Mouse (Mus musculus): ENCODE data around the gene Evx2. TPM values are rescaled to one million over a fixed set of nuclear protein-coding genes. Genes with fewer than 3 reads are reported as not detected.

The Evx2 gene
- polyA plus RNA-seq, 1 experiment from 2014 or later = not detected

DNA sequence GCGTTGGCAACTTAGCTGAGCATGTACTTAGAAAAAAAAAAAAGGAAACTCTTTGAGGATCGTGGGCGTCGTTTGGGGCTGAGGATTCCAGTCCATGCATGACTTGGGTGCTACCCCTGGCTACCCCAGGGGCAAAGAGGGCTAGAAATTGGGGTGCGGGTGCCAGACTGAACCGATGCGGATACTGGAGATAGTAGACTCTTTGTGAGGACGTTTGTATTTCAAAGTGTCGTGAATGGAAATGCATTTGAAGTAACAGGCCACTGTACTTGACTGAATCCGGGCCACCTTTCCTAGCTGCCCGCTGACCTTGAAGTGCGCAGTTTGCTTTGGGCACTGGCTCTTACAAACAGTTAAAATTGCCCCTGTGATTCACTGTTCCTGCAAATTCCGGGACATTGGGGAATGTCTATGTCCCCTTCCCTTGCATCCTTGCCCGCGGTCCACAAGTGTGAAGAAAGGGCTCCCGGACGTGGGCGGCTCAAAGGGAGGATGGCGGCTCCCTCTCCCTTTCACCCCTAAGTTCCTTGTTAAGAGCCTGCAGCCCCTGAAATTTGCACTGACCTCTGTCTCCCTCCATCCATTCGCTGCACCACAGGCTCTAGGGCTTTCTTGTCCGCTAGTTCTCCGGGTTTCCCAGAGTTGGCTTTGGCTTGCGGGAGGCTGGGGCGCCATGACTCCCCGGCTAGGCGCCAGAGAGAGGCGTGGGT, 27.8 kb upstream of the Evx2 start:
- peaks cover 81% of the 10 kb centered on the region for H3K27me3 ChIP-seq (replicated peaks)
- under 1% methylated on average over 27 of the region's 27 CpGs for WGBS
- no peaks in the 10 kb centered on the region for H3K9me3 ChIP-seq (replicated peaks)
- no peak overlapping the region for H3K9ac ChIP-seq
- no peak overlapping the region for H3K4me3 ChIP-seq
- no peak overlapping the region for H3K27ac ChIP-seq (ENCODE audit: poor library complexity, severe bottlenecking)
- H3K4me2 ChIP-seq = no peak overlapping the region
- peaks cover 13% of the 10 kb centered on the region for H3K4me1 ChIP-seq (replicated peaks)
- no peaks in the 10 kb centered on the region for H3K36me3 ChIP-seq
- ATAC-seq (ENCODE audit: insufficient number of reproducible peaks, low FRiP score) = no peak

DNA sequence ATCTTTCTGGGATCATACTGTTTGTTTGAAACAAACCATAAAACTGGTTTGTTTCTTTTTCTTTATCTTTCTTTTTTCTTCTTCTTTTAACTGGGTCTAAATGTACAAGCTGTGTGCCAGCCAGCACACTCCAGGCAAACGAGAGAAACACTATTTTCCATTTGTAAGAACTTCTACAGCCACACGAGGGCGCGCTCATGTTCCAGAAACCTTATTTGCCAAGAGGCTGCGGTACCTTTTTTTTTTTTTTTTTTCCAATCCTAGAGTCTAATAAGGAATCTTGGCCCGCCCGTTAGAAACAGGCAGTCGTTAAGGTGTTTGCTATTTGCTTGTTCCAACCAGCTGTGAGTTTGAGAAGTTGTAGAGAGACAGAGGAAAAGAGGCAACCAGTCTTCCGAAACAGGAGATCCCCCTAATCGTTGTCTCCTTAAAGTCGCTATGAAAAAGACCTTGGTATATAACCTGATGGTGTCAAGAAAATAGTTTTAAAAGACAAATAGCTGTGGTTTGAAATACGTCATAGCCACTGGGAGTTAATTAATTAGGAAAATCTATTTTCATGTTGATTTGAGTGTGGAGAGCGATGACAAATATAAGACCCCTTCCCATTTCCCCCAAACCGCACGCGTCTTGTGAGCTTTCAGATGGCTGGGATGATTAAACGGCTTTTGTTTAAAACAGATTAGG, 27.1 kb upstream of the Evx2 start:
- Histone ChIP-seq H3K36me3 (no peaks in the 10 kb centered on the region), H3K27ac (ENCODE audit: poor library complexity, severe bottlenecking) (no peak overlapping the region), H3K9me3 (replicated peaks) (no peaks in the 10 kb centered on the region), H3K4me2 (no peak overlapping the region), H3K4me3 (no peak overlapping the region), H3K9ac (no peak overlapping the region), H3K4me1 (replicated peaks) (peaks cover 18% of the 10 kb centered on the region), H3K27me3 (replicated peaks) (peaks cover 81% of the 10 kb centered on the region)
- 5% methylated on average over 17 of the region's 17 CpGs for WGBS
- ATAC-seq (ENCODE audit: insufficient number of reproducible peaks, low FRiP score) = no peak

DNA sequence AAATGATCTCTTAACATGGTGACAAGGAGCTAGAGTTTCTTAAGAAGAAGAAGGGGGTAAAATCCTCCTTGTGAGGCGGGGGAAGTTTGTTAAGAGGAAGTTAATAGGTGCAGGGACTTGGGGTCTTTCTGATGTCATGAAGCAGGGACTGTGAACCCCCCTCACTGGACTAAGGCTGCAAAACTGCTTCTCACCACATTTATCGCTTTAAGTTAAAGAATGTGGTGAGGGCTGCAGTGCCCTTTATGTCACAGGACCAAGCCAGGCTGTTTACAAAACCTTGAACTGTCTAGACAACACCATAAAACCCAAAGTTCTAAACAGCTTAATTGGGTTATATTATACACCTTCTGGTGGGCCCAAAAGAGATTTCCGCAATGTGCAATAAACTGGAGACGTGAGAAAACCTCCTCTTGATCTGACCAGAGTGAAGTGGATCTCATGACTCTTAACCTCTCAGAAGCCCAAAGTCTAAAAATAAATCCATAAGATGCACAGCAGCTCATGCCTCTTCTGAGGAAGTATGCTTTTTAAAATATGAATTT, 25.8 kb upstream of the Evx2 start:
- Histone ChIP-seq H3K9me3 (replicated peaks) (no peaks in the 10 kb centered on the region), H3K27me3 (replicated peaks) (peaks cover 87% of the 10 kb centered on the region), H3K4me2 (no peak overlapping the region), H3K36me3 (no peaks in the 10 kb centered on the region), H3K4me1 (replicated peaks) (peaks cover 16% of the 10 kb centered on the region), H3K9ac (no peak overlapping the region), H3K4me3 (no peak overlapping the region), H3K27ac (ENCODE audit: poor library complexity, severe bottlenecking) (no peak overlapping the region)
- WGBS = 11% methylated on average over 4 of the region's 4 CpGs
- ATAC-seq (ENCODE audit: insufficient number of reproducible peaks, low FRiP score) = no peak

DNA sequence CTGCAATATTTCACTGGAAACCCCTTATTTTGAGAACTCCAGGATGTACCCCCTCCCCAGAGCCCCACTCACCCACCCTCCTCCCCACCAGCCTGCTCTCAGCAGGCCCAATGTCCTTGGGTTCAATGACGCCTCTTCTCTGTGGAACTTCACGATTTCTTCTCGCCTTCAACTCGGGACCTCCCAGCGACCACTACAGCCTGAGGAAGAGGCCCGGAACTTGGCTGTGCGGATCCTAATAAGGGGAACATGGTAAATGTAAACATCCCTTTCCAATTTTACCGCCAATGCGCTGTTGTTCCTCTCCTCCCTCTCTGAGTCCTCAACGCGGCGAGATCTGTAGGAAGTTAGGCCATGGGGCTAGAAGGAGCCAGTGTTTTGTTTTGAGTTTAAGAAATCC, 24.7 kb upstream of the Evx2 start:
- Histone ChIP-seq H3K36me3 (no peaks in the 10 kb centered on the region), H3K27me3 (replicated peaks) (peaks cover 87% of the 10 kb centered on the region), H3K4me3 (no peak overlapping the region), H3K4me1 (replicated peaks) (peaks cover 22% of the 10 kb centered on the region), H3K27ac (ENCODE audit: poor library complexity, severe bottlenecking) (no peak overlapping the region), H3K9me3 (replicated peaks) (no peaks in the 10 kb centered on the region), H3K4me2 (no peak overlapping the region), H3K9ac (no peak overlapping the region)
- ATAC-seq (ENCODE audit: insufficient number of reproducible peaks, low FRiP score) = no peak
- 1% methylated on average over 12 of the region's 12 CpGs for WGBS

DNA sequence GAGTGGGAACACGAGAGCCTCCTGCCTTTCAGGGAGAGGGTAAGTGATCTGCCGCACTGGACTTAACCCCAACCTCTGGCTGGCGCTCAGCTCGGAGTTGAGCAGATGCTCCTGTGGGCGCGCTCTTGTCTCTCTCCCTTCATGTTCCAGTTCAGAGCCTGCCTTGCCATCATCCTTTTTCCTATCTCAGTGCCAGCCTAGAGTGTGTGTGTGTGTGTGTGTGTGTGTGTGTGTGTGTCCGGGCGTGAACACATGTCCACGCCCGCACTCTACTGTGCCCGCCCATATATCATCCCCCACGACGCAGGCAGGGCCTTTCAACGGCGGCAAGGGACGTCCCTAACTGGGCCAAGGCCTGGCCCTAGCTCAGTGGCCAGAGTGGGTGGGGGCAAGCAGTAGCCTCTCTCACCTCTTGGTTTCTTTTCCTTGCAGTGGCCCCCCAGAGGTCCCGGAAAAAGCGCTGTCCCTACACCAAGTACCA, 24.2 kb upstream of the Evx2 start:
- WGBS = 0% methylated on average over 17 of the region's 18 CpGs
- no peaks in the 10 kb centered on the region for H3K9me3 ChIP-seq (replicated peaks)
- no peak overlapping the region for H3K4me2 ChIP-seq
- no peaks in the 10 kb centered on the region for H3K36me3 ChIP-seq
- no peak overlapping the region for H3K9ac ChIP-seq
- no peak overlapping the region for H3K4me3 ChIP-seq
- H3K27me3 ChIP-seq (replicated peaks) = peaks cover 89% of the 10 kb centered on the region
- no peak for ATAC-seq (ENCODE audit: insufficient number of reproducible peaks, low FRiP score)
- no peak overlapping the region for H3K27ac ChIP-seq (ENCODE audit: poor library complexity, severe bottlenecking)
- H3K4me1 ChIP-seq (replicated peaks) = peaks cover 22% of the 10 kb centered on the region

DNA sequence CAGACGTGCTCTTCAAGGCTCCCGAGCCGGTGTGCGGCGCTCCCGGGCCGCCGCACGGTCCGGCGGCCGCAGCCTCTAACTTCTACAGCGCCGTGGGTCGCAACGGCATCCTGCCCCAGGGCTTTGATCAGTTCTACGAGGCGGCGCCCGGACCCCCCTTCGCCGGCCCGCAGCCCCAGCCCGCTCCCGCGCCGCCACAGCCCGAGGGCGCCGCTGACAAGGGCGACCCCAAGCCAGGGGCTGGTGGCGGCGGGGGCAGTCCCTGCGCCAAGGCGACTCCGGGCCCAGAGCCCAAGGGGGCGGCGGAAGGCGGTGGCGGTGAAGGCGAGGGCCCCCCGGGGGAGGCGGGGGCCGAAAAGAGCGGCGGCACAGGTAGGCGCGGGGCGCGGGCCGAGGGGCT, 23.4 kb upstream of the Evx2 start:
- Histone ChIP-seq H3K9ac (0 out of 2 replicates have a peak overlapping the region, but pooled peaks have one; percentile 3), H3K27me3 (replicated peaks) (peaks cover 91% of the 10 kb centered on the region)
- under 1% methylated on average over 47 of the region's 51 CpGs for WGBS

DNA sequence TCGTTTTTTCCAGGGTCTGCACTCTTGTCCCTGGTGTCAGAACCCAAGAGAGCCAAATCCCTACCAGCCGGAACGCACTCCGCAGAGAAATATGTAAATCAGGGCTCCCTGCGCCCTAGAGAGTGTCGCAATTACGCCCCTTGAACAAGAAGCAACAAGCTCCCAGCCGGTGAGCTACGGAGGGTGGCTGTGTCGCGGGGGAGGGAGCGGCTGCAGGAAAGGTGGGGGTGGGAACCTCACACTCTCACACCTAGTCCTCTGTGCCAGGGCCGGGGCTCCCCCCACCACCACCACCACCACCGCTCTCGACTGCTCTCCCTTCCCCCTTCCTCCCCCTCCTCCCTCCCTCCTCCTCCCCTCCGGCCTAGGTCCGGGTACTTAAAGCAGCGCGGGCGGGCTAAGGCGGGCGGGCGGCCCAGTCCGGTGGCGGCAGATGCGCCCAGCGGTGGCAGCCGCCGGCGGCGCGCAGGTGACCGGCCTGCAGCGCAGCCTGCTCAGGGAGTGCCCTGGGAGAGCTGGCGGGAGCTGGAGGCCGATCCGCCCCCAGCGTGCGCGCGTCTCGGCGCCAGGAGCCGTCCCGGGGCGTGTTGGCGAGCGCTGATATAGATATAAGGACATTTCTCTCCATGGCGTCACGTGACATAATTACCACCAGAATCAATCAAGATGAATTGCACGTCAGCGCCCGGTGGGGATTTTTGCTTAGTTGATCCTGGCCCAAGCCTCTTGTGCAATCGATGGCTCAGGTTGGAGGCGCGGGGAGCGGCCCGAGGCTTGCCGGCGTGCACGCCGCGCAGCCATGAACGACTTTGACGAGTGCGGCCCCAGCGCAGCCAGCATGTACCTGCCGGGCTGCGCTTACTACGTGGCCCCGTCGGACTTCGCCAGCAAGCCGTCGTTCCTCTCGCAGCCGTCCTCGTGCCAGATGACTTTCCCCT, 22.5 kb upstream of the Evx2 start:
- H3K9ac ChIP-seq = no peak overlapping the region
- no peaks in the 10 kb centered on the region for H3K9me3 ChIP-seq (replicated peaks)
- no peaks in the 10 kb centered on the region for H3K36me3 ChIP-seq
- H3K4me2 ChIP-seq = peak overlapping the region; percentile 61
- no peak overlapping the region for H3K27ac ChIP-seq (ENCODE audit: poor library complexity, severe bottlenecking)
- H3K4me1 ChIP-seq (replicated peaks) = peaks cover 22% of the 10 kb centered on the region
- peak; percentile 18; the same call in 1 of the 2 replicates for ATAC-seq (ENCODE audit: insufficient number of reproducible peaks, low FRiP score)
- peak overlapping the region; percentile 40 for H3K4me3 ChIP-seq
- WGBS = under 1% methylated on average over 77 of the region's 78 CpGs
- peaks cover 88% of the 10 kb centered on the region for H3K27me3 ChIP-seq (replicated peaks)

More for the DNA sequence above, 23.4 kb upstream of the Evx2 start:
- H3K36me3 ChIP-seq = no peaks in the 10 kb centered on the region
- H3K4me3 ChIP-seq = peak overlapping the region; percentile 40
- no peaks in the 10 kb centered on the region for H3K9me3 ChIP-seq (replicated peaks)
- no peak for ATAC-seq (ENCODE audit: insufficient number of reproducible peaks, low FRiP score)
- no peak overlapping the region for H3K27ac ChIP-seq (ENCODE audit: poor library complexity, severe bottlenecking)
- H3K4me1 ChIP-seq (replicated peaks) = peaks cover 22% of the 10 kb centered on the region
- peak overlapping the region; percentile 61 for H3K4me2 ChIP-seq

DNA sequence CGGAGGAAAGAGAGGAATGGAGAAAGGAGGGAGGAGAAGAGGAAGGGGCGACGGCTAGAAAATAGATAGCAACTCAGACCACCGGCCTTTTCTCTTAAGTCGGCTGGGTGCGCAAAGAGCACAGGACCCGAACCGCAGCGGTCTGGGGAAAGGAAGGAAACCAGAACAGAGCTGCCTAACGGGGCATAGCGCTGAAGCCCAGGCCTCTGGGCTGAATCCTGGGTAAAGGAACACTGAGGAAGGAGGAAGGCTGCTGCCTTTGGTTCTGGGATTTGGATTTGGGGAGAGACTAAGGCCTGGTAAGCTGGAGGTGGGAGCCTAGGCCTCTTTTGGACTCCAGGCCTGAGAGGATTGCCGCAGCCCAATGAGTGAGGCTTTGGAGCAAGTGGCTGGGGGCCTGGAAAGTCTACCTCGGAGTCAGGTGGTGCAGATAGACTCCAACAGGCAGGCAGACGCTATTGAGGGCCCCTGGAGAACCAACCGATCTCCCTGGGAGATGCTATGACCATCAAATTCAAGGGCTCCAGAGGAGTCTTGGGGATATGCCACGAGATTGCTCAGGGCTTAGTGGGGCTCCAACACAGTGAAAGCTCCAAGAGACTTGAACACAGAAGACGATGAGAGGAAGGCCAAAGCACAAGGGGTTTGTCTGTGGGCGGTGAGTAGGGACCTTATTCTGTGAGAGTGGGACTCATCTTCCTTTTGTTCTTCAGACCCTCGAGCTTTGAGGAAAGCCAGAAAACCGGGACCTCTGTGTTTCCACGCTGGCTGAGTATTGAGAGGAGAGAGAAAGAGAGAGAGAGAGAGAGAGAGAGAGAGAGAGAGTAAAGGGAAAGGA, 21.4 kb upstream of the Evx2 start:
- H3K36me3 ChIP-seq = no peaks in the 10 kb centered on the region
- no peak overlapping the region for H3K4me2 ChIP-seq
- H3K4me1 ChIP-seq (replicated peaks) = peaks cover 22% of the 10 kb centered on the region
- no peak overlapping the region for H3K27ac ChIP-seq (ENCODE audit: poor library complexity, severe bottlenecking)
- no peak overlapping the region for H3K4me3 ChIP-seq
- H3K9me3 ChIP-seq (replicated peaks) = no peaks in the 10 kb centered on the region
- ATAC-seq (ENCODE audit: insufficient number of reproducible peaks, low FRiP score) = no peak
- WGBS = 2% methylated on average over 21 of the region's 21 CpGs
- H3K27me3 ChIP-seq (replicated peaks) = peaks cover 94% of the 10 kb centered on the region
- H3K9ac ChIP-seq = no peak overlapping the region

DNA sequence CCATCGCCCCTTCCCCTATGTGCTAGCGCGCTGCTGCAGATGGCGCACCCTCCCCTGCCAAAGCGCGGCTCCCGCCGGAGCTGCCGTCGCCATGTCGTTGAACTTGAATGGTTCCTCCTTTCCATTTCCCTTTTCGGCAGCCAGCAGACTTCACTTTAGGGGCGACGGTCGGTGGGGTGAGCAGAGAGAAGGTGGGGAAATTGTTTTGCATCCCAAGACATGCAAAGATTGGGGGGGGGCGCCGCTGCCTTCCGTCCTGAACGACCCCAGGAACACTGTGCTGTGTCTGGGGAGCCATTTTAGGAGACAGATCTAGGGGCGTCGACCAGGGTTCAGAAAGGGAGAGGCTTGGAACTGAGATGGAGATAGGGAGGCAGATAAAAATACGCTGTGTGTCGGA, 20.6 kb upstream of the Evx2 start:
- Histone ChIP-seq H3K9me3 (replicated peaks) (no peaks in the 10 kb centered on the region), H3K4me3 (peak overlapping the region; percentile 9; the same call in 1 of the 2 replicates), H3K4me1 (replicated peaks) (peaks cover 22% of the 10 kb centered on the region), H3K27ac (ENCODE audit: poor library complexity, severe bottlenecking) (no peak overlapping the region), H3K4me2 (peak overlapping the region; percentile 26; the same call in 1 of the 2 replicates), H3K27me3 (replicated peaks) (peaks cover 95% of the 10 kb centered on the region), H3K36me3 (no peaks in the 10 kb centered on the region), H3K9ac (no peak overlapping the region)
- WGBS = 2% methylated on average over 22 of the region's 23 CpGs
- ATAC-seq (ENCODE audit: insufficient number of reproducible peaks, low FRiP score) = no peak

DNA sequence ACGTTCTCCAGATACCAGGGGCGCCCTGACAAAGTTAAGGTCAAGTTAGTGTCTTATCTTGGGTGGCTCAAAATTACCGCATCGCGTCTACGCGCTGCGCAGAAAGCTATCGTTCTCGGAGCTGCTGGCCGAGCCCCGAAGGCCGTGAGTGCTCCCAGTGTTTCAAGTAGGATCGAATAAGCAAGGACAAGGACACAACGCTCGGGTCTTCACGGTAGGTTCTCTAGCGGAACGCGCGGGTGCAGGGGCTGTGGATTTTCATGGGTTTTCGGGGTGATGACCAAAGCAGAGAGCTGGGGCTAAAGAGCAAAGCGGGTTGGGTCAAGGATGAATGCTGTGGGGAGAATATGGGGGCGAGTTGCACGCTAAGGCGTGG, 20.2 kb upstream of the Evx2 start:
- no peak overlapping the region for H3K9ac ChIP-seq
- H3K27me3 ChIP-seq (replicated peaks) = peaks cover 97% of the 10 kb centered on the region
- H3K27ac ChIP-seq (ENCODE audit: poor library complexity, severe bottlenecking) = no peak overlapping the region
- no peaks in the 10 kb centered on the region for H3K36me3 ChIP-seq
- peak overlapping the region; percentile 9; the same call in 1 of the 2 replicates for H3K4me3 ChIP-seq
- H3K9me3 ChIP-seq (replicated peaks) = no peaks in the 10 kb centered on the region
- peaks cover 22% of the 10 kb centered on the region for H3K4me1 ChIP-seq (replicated peaks)
- no peak for ATAC-seq (ENCODE audit: insufficient number of reproducible peaks, low FRiP score)
- WGBS = 1% methylated on average over 26 of the region's 26 CpGs
- peak overlapping the region; percentile 26; the same call in 1 of the 2 replicates for H3K4me2 ChIP-seq

Measured in heart, embryonic 12.5 days (tissue).